Mouse (Mus musculus) E14TG2a.4 (cell line): ENCODE data around the gene Per3.

ENCODE experiments used
- CTCF ChIP-seq: conservative IDR thresholded peaks from 2 replicates; pipeline ENCODE4 v1.5.1; 2014; ENCODE audit warnings: low read length
- NANOG ChIP-seq: IDR thresholded peaks from 2 replicates; pipeline ENCODE4 v1.6.1; 2014; ENCODE audit warnings: borderline replicate concordance, low read length, mixed read lengths
- POU5F1 ChIP-seq: IDR thresholded peaks from 2 replicates; pipeline ENCODE4 v1.6.1; 2014; ENCODE audit warnings: low read length, borderline replicate concordance

DNA sequence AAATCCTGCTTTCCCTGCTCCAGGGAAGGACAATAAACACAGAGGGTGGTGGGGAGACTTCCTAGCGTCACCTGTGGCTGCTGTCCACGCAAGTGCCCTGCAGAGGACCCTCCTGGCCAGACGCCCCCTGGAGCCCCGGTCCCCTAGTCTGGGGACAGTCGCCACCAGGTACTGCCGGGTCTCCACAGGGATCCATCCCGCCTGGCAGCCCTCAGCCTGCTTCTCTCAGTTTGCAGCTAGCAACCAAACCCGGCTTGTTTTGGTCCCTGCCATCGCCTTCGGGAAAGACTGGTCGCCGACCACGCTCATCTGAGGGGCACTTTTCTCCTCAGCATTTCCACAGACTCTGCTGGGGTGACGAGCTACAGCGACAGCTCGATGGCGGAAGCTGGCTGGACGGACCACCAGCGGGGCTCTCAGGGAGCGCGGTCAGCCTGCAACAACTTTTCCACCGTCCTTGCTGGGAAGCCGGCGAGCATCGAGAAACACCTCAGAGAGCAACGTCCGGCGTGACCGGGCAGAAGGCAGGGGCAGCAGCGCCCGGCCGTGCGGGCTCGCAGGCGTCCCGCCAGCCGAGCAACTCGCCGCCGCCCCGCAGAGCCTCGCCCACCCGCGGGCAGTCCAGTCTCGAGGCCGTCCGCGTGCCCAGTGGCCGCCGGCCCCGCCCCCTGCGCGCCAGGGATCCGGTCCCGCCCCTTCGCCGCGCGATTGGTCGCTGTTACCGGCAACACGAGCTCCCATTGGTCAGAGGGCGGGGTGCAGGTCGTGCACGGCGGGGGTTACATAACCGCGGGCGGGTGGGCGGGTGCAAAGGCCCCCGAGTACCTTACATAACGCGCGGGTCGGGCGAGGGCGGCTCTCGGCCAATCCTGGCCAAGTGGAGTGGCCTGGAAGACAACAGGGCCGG lies at the start of gene Per3:
- TF ChIP-seq CTCF (no peak), NANOG (no peak), POU5F1 (no peak)
